Mouse (Mus musculus) retina, postnatal 7 days (tissue): ENCODE measurements around the gene Pcp4l1.
A peak's percentile ranks its signal among the peaks of the same experiment; 100 is the strongest.
"Not testable (repeated sequence)": the region's sequence is repeated elsewhere in the genome, so short reads cannot be mapped to it uniquely, and the experiment has no call there.

ENCODE experiments used
- DNase-seq: peaks from one replicate; pipeline ENCODE4 v3.0.0-alpha.2; 2012; ENCODE audit warnings: low read depth, low spot score

Gene Pcp4l1

DNA sequence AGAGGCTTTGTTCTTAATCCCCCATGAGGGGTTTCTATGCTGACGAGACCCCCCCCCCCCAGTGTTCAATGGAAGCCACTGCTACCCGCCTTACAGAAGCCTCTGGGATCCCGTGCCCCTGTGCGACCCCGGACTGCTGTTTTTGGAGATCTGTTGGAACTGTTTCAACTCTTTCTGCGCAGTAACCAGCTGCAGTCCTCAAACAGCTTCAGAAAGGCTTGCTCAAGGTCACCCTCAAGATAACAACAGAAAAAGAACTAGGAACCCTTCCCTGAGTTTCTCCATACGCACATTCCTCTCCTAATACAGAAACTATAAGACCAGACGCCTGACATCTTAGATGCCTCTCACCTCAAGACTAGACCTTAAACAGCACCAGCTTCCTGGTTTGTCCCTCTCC lies 7.0 kb downstream of the Pcp4l1 start:
- no peak for DNase-seq

GRCm38 (mm10) chr1:171187851-171188700 lies 8.0 kb downstream of the Pcp4l1 start:
- DNase-seq = no peak

DNA sequence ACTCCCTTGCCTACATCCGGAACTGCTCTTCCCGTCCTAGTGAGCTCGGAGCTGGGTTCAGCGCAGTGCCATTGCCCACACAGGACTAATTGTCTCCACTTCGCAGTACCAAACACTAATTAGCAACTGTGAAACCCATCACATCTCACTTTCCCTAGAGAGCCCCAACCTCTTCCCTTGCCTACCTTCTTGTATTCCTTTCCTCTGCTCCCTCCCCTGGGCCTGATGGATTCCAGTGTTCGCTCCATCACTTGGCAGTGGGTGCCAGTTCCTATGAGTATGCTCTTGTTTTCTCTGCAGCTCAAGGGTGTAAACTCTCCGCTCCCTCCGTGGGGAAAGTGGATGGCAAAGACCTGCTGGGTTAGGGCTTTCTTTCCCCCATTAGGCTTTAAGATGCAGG lies 10.4 kb downstream of the Pcp4l1 start:
- DNase-seq = no peak

- no peak for DNase-seq
Observed at GRCm38 (mm10) chr1:171184314-171184713, 11.8 kb downstream of the Pcp4l1 start.

GRCm38 (mm10) chr1:171183620-171184019 lies 12.4 kb downstream of the Pcp4l1 start:
- DNase-seq = no peak

DNA sequence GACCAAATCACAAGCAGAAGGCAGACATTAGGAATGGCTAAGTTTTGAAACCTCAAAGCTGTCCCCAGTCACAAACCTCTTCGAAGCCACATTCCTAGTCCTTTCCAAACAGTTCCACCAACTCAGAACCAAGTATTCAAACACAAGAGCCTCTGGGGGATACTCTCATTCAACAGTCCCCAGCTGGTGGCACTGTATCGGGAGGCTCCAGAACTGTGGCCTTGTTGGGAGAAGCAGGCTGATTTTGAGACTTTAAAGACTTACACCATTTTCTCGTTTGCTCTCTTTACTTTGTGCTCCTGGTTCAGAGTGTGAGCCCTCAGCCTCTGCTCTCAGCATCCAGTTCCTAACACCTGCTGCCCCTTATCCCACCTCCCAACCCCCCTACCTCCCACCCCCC lies 13.0 kb downstream of the Pcp4l1 start:
- no peak for DNase-seq

GRCm38 (mm10) chr1:171179487-171180171 lies 16.4 kb downstream of the Pcp4l1 start:
- DNase-seq = no peak

GRCm38 (mm10) chr1:171172779-171173178 lies 23.3 kb downstream of the Pcp4l1 start:
- no peak for DNase-seq

DNA sequence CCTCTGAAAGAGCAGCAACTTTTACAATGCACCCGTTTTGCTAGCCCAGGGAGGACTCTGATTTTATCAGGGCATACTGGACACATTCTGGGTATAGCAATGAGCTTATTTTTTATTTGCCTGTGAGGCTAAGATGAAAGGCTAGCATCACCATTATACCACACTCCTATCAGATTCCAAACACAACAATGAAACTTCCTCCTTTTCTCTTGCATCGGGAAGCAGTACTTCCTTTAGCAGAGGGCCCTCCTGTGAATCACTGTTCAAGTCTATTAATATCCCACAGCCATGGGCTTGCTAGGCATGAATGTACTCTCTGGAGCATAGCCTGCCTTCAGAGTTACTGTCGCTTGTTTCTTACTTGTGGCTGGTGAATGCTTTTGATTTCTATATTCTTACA lies 24.9 kb downstream of the Pcp4l1 start:
- DNase-seq = no peak

DNA sequence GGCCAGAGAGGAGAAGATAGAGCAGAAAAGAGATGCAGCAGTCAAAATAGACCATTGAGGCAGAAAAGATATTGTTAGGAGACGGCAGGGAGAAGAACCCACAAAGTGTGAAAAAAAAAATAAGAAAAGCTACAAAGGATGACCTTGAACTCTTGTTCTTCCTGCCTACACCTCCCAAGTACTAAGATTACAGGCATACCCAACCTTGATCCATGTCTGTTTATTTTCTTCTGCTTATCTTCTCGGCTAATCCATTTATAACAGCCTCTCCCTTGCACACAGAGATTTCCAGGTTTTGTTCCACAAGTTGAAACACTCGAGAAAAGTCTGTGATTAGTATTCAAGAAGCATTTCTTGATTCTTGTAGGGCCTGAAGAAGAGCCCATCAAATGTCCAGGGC lies 26.2 kb downstream of the Pcp4l1 start:
- no peak for DNase-seq

GRCm38 (mm10) chr1:171168906-171169305 lies 27.2 kb downstream of the Pcp4l1 start:
- DNase-seq = no peak

DNA sequence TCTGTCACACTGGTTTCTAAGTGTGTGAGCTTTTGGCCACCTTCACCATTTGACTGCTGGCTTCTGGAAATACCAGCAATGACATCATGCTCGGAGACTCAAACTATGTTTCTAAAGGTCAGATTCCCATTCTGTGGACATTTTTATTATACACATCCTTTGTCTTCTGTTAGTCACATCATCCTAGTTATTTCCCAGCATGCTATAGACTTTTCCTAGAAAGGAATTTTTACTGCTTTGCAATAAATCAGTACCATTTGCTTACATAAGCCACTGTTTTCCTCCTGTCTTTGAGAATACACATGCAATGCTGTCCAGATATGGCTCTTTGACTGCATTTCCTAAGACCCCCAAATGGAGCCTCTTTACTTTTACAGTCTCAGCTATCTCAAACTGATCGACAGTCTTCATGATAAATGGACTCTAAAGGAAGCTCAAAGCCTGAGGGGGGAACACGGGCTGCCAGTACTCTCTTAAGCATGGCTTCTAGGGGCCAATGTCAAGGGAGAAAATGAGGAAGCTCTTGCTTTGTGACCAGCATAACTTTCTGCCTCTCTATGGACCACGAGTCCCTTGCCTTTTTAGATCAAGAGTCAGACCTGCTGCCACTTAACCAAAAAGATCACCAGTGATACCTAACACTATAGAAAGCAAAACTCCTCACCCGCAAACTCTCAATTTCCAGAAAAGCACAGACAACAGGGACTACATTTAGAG lies 30.3 kb downstream of the Pcp4l1 start:
- no peak for DNase-seq

- DNase-seq = no peak
Observed at GRCm38 (mm10) chr1:171164258-171164657, 31.8 kb downstream of the Pcp4l1 start.

DNA sequence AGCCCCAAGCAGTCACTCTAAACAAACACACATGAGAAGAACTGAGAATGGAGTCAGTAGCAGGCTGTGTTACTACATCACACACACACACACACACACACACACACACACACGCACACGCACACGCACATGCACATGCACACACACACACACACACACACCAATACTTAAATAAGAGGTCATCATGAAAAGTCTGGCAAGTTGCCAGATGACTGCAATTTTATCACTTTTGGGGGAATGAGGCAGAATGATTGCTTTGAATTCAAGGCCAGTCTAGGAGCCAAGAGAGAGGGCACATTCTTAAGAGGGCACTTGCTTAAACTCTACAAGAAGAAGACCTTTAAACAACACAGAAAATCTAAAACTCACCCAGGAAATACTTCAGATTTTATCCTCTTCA lies 33.5 kb downstream of the Pcp4l1 start:
- no peak for DNase-seq

DNA sequence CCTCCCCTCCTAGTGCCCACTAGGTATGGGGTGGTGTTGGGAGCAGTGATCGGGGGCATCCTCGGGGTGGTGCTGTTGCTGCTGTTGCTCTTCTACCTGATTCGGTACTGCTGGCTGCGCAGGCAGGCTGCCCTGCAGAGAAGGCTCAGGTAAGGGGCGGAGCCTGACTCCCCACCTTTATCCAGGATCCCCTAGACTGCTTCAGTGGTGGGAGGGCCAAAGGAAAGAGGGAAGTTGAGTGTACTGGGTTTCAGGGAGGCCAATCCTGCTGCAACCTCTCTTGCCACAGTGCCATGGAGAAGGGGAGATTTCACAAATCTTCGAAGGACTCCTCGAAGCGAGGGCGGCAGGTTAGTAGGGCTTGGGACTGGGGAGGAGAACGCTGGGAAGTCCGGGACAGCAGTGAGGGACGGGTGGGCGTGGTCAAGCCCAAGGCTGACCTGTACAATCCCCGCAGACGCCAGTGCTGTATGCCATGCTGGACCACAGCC lies 36.5 kb downstream of the Pcp4l1 start:
- DNase-seq = no peak

DNA sequence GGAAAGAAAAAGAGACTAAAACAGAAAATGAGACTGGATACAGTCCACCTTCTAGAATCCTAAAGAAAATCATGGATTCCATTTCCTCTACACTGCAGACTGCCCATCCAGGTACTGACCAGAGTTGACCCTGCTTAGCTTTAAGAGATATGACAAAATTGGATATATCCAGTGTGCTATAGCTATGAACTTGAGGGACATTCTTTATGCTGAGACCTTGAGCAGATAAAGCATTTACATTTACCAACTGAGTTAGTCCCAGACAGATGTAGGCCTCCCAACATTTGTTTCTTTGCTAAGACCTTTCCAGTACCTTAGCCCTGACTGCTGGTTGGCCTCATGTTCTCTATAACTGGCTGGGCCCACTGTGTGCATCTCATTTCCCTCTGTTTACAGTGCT lies 38.1 kb downstream of the Pcp4l1 start:
- DNase-seq = no peak

GRCm38 (mm10) chr1:171156644-171157043 lies 39.4 kb downstream of the Pcp4l1 start:
- no peak for DNase-seq

- DNase-seq = no peak
Observed at GRCm38 (mm10) chr1:171151966-171152365, 44.1 kb downstream of the Pcp4l1 start.

GRCm38 (mm10) chr1:171150838-171151391 lies 45.2 kb downstream of the Pcp4l1 start:
- no peak for DNase-seq

DNA sequence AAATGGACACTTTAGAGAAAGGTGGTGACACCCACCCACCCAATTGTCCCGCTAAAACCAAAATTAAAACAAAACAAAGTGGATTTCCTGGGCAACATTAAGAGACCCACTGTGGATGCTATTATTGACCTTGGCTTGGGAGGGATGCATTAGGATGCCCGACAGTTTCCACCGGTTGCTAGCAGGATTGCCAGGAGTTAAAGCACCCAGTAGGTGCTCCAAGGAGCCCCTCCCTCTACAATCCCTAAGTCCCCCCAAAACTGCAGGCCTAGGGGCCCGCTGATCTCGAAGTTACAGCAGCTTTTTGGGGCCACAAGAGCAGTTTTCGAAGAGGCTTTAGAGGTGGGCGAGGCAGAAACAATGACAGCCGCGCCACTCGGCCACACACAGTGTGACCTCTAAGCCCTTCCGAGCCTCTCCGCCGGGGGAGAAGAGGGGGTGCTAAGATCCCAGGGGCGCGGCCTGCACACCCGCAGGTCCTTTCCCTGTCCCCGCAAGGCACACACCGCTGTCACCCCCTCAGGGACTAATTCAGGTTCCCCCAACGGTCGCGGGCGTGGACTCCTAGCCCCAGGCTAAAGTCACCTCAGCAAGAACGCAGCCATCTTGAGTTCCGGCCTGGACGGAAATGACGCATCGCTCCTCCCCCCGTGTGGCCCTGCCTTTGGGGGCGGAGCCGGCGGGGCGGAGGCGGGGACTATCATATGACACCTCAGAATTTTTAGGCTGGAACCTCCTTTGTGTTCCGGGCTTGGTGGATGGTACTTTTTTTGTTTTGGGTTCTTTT lies 45.9 kb downstream of the Pcp4l1 start, which contains the start of the genes Sdhc and Mpz:
Gene Sdhc (minus strand): TSS at position 630 of the 787 bp plus-strand sequence.
Gene Mpz (plus strand): TSS at position 738 of the 787 bp plus-strand sequence.
- peak; percentile 82 for DNase-seq

DNA sequence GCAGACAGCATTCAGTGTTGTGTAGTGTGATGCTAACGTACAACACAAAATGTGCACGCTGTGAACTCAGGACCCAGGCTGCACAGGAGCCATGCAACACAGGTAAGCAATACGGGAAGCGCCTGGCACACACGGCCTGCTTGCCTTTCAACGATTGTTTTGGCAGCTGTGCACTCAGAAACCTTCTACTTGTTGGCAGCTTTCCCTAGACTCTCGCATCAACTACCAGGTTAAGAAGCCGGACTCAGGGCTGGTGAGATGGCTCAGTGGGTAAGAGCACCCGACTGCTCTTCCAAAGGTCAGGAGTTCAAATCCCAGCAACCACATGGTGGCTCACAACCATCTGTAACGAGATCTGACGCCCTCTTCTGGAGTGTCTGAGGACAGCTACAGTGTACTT lies 53.1 kb downstream of the Pcp4l1 start:
- not testable (repeated sequence) for DNase-seq
